Mouse (Mus musculus): ENCODE measurements around the gene Lamc2. TPM values are rescaled to one million over a fixed set of nuclear protein-coding genes. Genes with fewer than 3 reads are reported as not detected.
"Not testable (repeated sequence)": the region's sequence is repeated elsewhere in the genome, so short reads cannot be mapped to it uniquely, and the experiment has no call there.

Gene Lamc2
- polyA plus RNA-seq, 1 experiment from 2014 or later = 4.0 TPM

GRCm38 (mm10) chr1:153090807-153091206, 95.4 kb downstream of the Lamc2 start:
- Histone ChIP-seq H3K9ac (replicated peaks; ENCODE audit: low read length) (no peak overlapping the region), H3K36me3 (replicated peaks; ENCODE audit: control insufficient read depth, insufficient read depth, low read depth, low read length) (no peaks in the 10 kb centered on the region), H3K9me3 (replicated peaks; ENCODE audit: control insufficient read depth, low read length) (no peaks in the 10 kb centered on the region), H3K4me2 (ENCODE audit: low read depth, low read length) (no peak overlapping the region), H3K27ac (replicated peaks; ENCODE audit: low read depth, low read length) (no peak overlapping the region), H3K4me1 (ENCODE audit: control insufficient read depth, insufficient read depth, low read length) (peaks cover under 1% of the 10 kb centered on the region), H3K27me3 (ENCODE audit: control insufficient read depth, insufficient read depth, low read length) (no peaks in the 10 kb centered on the region), H3K4me3 (ENCODE audit: low read depth, low read length) (no peak overlapping the region)
- DNase-seq (ENCODE audit: low spot score) (no peak), ATAC-seq (replicated peaks; ENCODE audit: insufficient number of reproducible peaks, low FRiP score, low TSS enrichment, low read depth) (no peak)
- 64% methylated on average over 4 of the region's 4 CpGs for WGBS

GRCm38 (mm10) chr1:153090081-153090480, 96.2 kb downstream of the Lamc2 start:
- Histone ChIP-seq H3K9me3 (replicated peaks; ENCODE audit: control insufficient read depth, low read length) (no peaks in the 10 kb centered on the region), H3K27ac (replicated peaks; ENCODE audit: low read depth, low read length) (no peak overlapping the region)
- ATAC-seq (replicated peaks; ENCODE audit: insufficient number of reproducible peaks, low FRiP score, low TSS enrichment, low read depth) = no peak

GRCm38 (mm10) chr1:153087771-153088170, 98.5 kb downstream of the Lamc2 start:
- Histone ChIP-seq H3K27me3 (ENCODE audit: control insufficient read depth, insufficient read depth, low read length) (no peaks in the 10 kb centered on the region), H3K9ac (replicated peaks; ENCODE audit: low read length) (no peak overlapping the region), H3K9me3 (replicated peaks; ENCODE audit: control insufficient read depth, low read length) (no peaks in the 10 kb centered on the region), H3K4me3 (ENCODE audit: low read depth, low read length) (no peak overlapping the region), H3K4me2 (ENCODE audit: low read depth, low read length) (no peak overlapping the region), H3K36me3 (replicated peaks; ENCODE audit: control insufficient read depth, insufficient read depth, low read depth, low read length) (no peaks in the 10 kb centered on the region), H3K27ac (replicated peaks; ENCODE audit: low read depth, low read length) (no peak overlapping the region), H3K4me1 (ENCODE audit: control insufficient read depth, insufficient read depth, low read length) (no peaks in the 10 kb centered on the region; the same call in 1 of the 2 replicates)
- DNase-seq (ENCODE audit: low spot score) = no peak
- WGBS = 85% methylated on average over 5 of the region's 5 CpGs
- no peak for ATAC-seq (replicated peaks; ENCODE audit: insufficient number of reproducible peaks, low FRiP score, low TSS enrichment, low read depth)

More at GRCm38 (mm10) chr1:153090081-153090480, 96.2 kb downstream of the Lamc2 start:
- no peak overlapping the region for H3K4me2 ChIP-seq (ENCODE audit: low read depth, low read length)
- no peaks in the 10 kb centered on the region; the same call in none of the 2 replicates for H3K4me1 ChIP-seq (ENCODE audit: control insufficient read depth, insufficient read depth, low read length)
- no peak overlapping the region for H3K4me3 ChIP-seq (ENCODE audit: low read depth, low read length)
- 92% methylated on average over 2 of the region's 2 CpGs for WGBS
- H3K9ac ChIP-seq (replicated peaks; ENCODE audit: low read length) = no peak overlapping the region
- no peaks in the 10 kb centered on the region for H3K27me3 ChIP-seq (ENCODE audit: control insufficient read depth, insufficient read depth, low read length)
- no peak for DNase-seq (ENCODE audit: low spot score)
- no peaks in the 10 kb centered on the region for H3K36me3 ChIP-seq (replicated peaks; ENCODE audit: control insufficient read depth, insufficient read depth, low read depth, low read length)

GRCm38 (mm10) chr1:153085198-153085597, 101.0 kb downstream of the Lamc2 start:
- no peaks in the 10 kb centered on the region for H3K4me1 ChIP-seq (ENCODE audit: control insufficient read depth, insufficient read depth, low read length)
- H3K27me3 ChIP-seq (ENCODE audit: control insufficient read depth, insufficient read depth, low read length) = no peaks in the 10 kb centered on the region
- DNase-seq (ENCODE audit: low spot score) = no peak
- no peak overlapping the region for H3K27ac ChIP-seq (replicated peaks; ENCODE audit: low read depth, low read length)
- ATAC-seq (replicated peaks; ENCODE audit: insufficient number of reproducible peaks, low FRiP score, low TSS enrichment, low read depth) = no peak
- no peak overlapping the region for H3K9ac ChIP-seq (replicated peaks; ENCODE audit: low read length)
- H3K36me3 ChIP-seq (replicated peaks; ENCODE audit: control insufficient read depth, insufficient read depth, low read depth, low read length) = no peaks in the 10 kb centered on the region
- H3K4me3 ChIP-seq (ENCODE audit: low read depth, low read length) = no peak overlapping the region
- no peaks in the 10 kb centered on the region for H3K9me3 ChIP-seq (replicated peaks; ENCODE audit: control insufficient read depth, low read length)
- no peak overlapping the region for H3K4me2 ChIP-seq (ENCODE audit: low read depth, low read length)
- WGBS = 82% methylated on average over 5 of the region's 5 CpGs

GRCm38 (mm10) chr1:153084191-153084590, 102.1 kb downstream of the Lamc2 start:
- Histone ChIP-seq H3K36me3 (replicated peaks; ENCODE audit: control insufficient read depth, insufficient read depth, low read depth, low read length) (no peaks in the 10 kb centered on the region), H3K9me3 (replicated peaks; ENCODE audit: control insufficient read depth, low read length) (no peaks in the 10 kb centered on the region), H3K27ac (replicated peaks; ENCODE audit: low read depth, low read length) (no peak overlapping the region), H3K4me3 (ENCODE audit: low read depth, low read length) (no peak overlapping the region), H3K9ac (replicated peaks; ENCODE audit: low read length) (no peak overlapping the region), H3K4me1 (ENCODE audit: control insufficient read depth, insufficient read depth, low read length) (no peaks in the 10 kb centered on the region), H3K4me2 (ENCODE audit: low read depth, low read length) (no peak overlapping the region), H3K27me3 (ENCODE audit: control insufficient read depth, insufficient read depth, low read length) (no peaks in the 10 kb centered on the region)
- DNase-seq (ENCODE audit: low spot score) (no peak), ATAC-seq (replicated peaks; ENCODE audit: insufficient number of reproducible peaks, low FRiP score, low TSS enrichment, low read depth) (no peak)
- WGBS = 78% methylated on average over 6 of the region's 6 CpGs

- H3K36me3 ChIP-seq (replicated peaks; ENCODE audit: control insufficient read depth, insufficient read depth, low read depth, low read length); H3K4me3 ChIP-seq (ENCODE audit: low read depth, low read length); H3K27me3 ChIP-seq (ENCODE audit: control insufficient read depth, insufficient read depth, low read length); H3K27ac ChIP-seq (replicated peaks; ENCODE audit: low read depth, low read length); ATAC-seq (replicated peaks; ENCODE audit: insufficient number of reproducible peaks, low FRiP score, low TSS enrichment, low read depth); H3K9ac ChIP-seq (replicated peaks; ENCODE audit: low read length); H3K4me1 ChIP-seq (ENCODE audit: control insufficient read depth, insufficient read depth, low read length); DNase-seq (ENCODE audit: low spot score); H3K9me3 ChIP-seq (replicated peaks; ENCODE audit: control insufficient read depth, low read length); H3K4me2 ChIP-seq (ENCODE audit: low read depth, low read length): not testable (repeated sequence)
- 87% methylated on average over 7 of the region's 14 CpGs for WGBS
Measured at GRCm38 (mm10) chr1:153083233-153083632, 103.0 kb downstream of the Lamc2 start.

- no peak overlapping the region for H3K4me3 ChIP-seq (ENCODE audit: low read depth, low read length)
- ATAC-seq (replicated peaks; ENCODE audit: insufficient number of reproducible peaks, low FRiP score, low TSS enrichment, low read depth) = no peak
- no peak overlapping the region for H3K9ac ChIP-seq (replicated peaks; ENCODE audit: low read length)
- peaks cover 6% of the 10 kb centered on the region; the same call in 1 of the 2 replicates for H3K27me3 ChIP-seq (ENCODE audit: control insufficient read depth, insufficient read depth, low read length)
- H3K4me1 ChIP-seq (ENCODE audit: control insufficient read depth, insufficient read depth, low read length) = no peaks in the 10 kb centered on the region
- H3K9me3 ChIP-seq (replicated peaks; ENCODE audit: control insufficient read depth, low read length) = no peaks in the 10 kb centered on the region
- DNase-seq (ENCODE audit: low spot score) = no peak
- no peak overlapping the region for H3K4me2 ChIP-seq (ENCODE audit: low read depth, low read length)
- no peak overlapping the region for H3K27ac ChIP-seq (replicated peaks; ENCODE audit: low read depth, low read length)
- 39% methylated on average over 6 of the region's 6 CpGs for WGBS
- H3K36me3 ChIP-seq (replicated peaks; ENCODE audit: control insufficient read depth, insufficient read depth, low read depth, low read length) = no peaks in the 10 kb centered on the region
Measured at GRCm38 (mm10) chr1:153075955-153076354, 110.3 kb downstream of the Lamc2 start.

GRCm38 (mm10) chr1:153075087-153075736, 111.0 kb downstream of the Lamc2 start:
- ATAC-seq (replicated peaks; ENCODE audit: insufficient number of reproducible peaks, low FRiP score, low TSS enrichment, low read depth) (no peak), DNase-seq (ENCODE audit: low spot score) (no peak)
- Histone ChIP-seq H3K9ac (replicated peaks; ENCODE audit: low read length) (no peak overlapping the region), H3K27ac (replicated peaks; ENCODE audit: low read depth, low read length) (no peak overlapping the region), H3K27me3 (ENCODE audit: control insufficient read depth, insufficient read depth, low read length) (peaks cover 6% of the 10 kb centered on the region; the same call in 1 of the 2 replicates), H3K9me3 (replicated peaks; ENCODE audit: control insufficient read depth, low read length) (no peaks in the 10 kb centered on the region), H3K4me2 (ENCODE audit: low read depth, low read length) (no peak overlapping the region), H3K36me3 (replicated peaks; ENCODE audit: control insufficient read depth, insufficient read depth, low read depth, low read length) (no peaks in the 10 kb centered on the region), H3K4me3 (ENCODE audit: low read depth, low read length) (no peak overlapping the region), H3K4me1 (ENCODE audit: control insufficient read depth, insufficient read depth, low read length) (no peaks in the 10 kb centered on the region)
- WGBS = 62% methylated on average over 3 of the region's 3 CpGs
